Mouse (Mus musculus) embryo, embryonic 11.5 days (tissue): ENCODE data around the gene Nek7.

Experiments used
- DNase-seq: peaks from one replicate; pipeline ENCODE4 v3.0.0-alpha.2; 2012; ENCODE audit warnings: low read depth, low spot score

Nek7 gene

GRCm38 (mm10) chr1:138608336-138608735 is 11.6 kb downstream of the Nek7 start:
- DNase-seq: no peak

- no peak for DNase-seq
Observed at GRCm38 (mm10) chr1:138607862-138608261, 12.1 kb downstream of the Nek7 start.

GRCm38 (mm10) chr1:138606771-138607170 is 13.2 kb downstream of the Nek7 start:
- no peak for DNase-seq

DNA sequence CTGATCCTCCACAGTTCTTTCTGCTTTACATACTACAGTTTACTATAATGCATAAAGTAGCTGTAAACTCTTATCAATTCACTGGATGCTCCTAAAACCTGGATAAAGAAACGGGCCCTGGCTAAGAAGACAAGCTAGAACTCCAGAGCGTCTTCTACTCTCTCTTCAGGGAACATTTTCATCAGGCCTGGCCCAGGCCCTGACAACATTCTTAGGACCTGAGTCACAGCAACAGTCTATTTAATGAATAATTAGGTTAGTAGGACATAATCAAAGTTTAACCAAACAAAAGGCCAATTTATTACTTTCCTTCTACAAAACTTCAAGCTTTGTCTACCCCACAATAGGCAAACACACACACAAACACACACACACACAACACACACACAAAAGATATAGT is 15.2 kb downstream of the Nek7 start:
- no peak for DNase-seq

DNA sequence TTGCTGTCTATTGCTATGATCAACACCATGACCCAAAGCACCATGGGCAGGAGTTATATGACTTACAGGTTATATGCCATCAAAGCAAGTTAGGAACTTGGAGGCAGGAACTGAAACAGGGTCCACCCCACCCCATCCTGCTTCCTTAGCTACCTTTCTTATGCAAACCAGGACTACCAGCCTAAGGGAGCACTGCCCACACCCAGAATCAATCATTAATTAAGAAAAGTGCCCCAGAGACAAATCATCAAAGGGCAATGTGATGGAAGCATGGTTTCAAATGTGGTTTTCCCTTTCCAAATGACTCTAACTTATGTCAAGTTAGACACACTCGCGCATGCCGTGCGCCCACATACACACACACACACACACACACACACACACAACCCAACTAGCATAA is 16.0 kb downstream of the Nek7 start:
- no peak for DNase-seq

- no peak for DNase-seq
Observed at GRCm38 (mm10) chr1:138598087-138598486, 21.9 kb downstream of the Nek7 start.

DNA sequence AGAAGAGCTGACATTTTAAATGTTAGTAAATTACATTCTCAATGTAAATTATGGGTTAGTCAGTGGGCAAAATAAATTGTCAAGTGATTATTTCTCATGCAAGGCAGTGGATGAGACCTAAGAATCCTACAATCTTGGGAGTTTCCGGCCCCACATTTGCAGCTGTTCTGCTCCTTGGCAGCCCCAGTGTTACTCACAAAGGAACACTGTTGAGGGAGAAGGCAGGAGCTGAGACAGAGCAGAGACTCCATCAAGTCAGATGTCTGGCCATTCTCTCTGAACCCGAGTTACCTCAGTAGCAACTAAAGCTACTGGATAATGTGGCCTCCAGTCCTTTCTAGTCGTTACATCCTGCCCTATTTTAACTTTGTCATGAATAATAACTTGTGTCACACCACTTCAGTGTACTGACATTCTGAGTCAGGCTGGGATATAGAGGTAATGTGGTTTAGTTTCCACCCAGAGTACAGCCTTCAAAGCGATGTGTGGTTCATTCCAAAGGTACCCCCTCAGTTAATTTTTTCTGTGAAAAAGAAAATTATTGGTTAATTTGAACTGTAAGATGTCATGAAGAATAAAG is 23.7 kb downstream of the Nek7 start:
- DNase-seq: no peak

- no peak for DNase-seq
Observed at GRCm38 (mm10) chr1:138594910-138595309, 25.0 kb downstream of the Nek7 start.

DNA sequence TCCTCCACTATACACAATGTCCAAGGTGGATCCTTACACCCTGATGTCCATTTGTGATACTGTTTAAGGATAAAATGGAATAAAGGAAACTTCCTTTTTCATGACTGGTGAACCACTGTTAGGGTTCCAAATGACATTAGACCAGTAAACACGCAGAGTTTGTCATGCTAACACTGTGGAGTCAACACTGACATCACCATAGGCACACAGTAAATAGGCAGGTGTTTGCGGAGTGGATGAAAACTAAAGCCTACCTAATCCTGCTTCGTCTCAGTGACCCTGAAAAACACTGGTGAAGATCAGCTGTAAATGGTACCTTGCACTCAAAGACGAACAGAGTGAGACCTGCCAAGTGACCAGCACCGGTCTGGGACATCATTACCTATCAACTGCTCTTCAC is 26.0 kb downstream of the Nek7 start:
- DNase-seq: no peak

DNA sequence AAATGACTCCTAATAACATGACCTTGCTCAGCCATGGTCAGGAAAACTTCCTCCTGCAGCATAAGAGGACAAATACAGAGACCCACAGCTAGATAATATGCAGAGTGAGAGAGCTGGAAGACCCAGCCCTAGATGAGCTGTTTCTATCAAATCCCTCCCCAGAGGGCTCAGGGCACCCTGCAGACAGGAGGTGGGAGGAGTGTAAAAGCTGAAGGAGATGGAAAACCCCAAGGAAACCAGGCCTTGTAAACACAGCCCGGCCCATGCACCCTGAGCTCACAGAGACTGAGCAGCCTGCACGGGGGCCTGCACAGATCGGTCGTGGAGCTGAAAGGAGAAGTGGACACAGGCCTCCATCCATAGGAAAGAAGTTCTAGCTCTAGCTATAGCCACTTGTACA is 27.5 kb downstream of the Nek7 start:
- no peak for DNase-seq

GRCm38 (mm10) chr1:138590451-138591022 is 29.4 kb downstream of the Nek7 start:
- no peak for DNase-seq

- no peak for DNase-seq
Observed at GRCm38 (mm10) chr1:138589126-138589525, 30.8 kb downstream of the Nek7 start.

GRCm38 (mm10) chr1:138587812-138588211 is 32.1 kb downstream of the Nek7 start:
- no peak for DNase-seq

DNA sequence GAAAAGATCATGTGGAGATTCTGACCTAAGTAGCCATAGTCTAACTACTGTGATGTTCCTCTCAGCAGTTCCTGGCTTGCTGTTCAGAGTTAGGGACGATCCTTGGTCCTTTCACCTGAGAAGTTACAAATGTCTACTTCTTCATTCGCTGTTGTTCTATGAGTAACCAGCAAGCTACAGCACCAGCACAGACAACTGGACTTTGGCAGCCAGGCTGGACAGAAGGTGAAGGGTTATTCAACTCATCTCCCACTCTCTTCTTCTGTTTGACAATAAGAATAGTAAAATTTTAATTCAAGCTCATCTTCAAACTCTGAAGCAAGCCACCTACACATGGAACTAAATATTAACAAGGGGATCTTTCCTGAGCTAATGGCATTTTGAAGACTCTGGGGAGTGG is 33.0 kb downstream of the Nek7 start:
- no peak for DNase-seq

DNA sequence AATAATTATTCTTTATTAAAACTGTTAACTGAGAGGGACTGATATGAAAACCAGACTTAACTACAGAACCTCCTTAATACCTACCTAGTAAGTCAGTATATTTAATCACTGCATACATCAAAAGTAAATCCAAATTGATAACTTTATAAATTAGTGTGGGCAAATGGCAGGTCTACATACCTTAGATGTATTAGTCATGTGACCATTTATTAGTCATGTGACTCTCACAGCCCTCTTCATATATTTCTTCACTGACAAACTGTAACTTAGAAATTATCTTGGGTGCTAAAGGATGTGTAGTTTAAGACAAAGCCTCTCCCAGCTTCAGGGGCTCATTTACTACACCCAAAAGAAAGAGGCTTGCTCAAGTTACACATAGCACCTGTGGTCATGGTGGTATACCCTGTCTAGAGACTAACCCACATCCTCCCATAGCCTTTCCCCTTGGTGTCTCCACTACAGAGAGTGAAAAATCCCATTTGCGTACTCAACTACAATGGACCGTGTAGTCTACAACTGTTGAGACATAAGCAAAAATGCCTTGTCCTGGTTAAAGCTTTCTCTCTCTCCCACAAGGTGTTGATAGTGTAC is 35.4 kb downstream of the Nek7 start:
- no peak for DNase-seq

DNA sequence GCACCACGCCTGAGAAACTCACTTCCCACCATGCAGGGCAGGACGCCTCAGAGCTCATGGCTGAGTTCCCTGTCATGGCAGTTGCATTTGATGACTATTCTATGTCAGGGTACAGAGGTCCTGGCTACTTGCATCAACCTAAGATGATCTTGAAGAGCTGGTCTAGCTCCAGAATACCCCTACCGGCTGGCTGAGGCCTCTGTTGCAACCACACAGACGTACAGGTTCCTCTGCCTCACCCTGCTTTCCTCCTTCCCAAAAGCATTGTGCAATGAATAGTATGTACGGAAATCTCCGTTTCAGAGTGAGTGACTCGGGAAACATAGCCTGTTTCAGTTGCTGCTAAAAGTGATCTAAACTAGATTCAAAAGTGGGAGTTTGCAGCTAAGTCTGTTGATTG is 37.7 kb downstream of the Nek7 start:
- no peak for DNase-seq

DNA sequence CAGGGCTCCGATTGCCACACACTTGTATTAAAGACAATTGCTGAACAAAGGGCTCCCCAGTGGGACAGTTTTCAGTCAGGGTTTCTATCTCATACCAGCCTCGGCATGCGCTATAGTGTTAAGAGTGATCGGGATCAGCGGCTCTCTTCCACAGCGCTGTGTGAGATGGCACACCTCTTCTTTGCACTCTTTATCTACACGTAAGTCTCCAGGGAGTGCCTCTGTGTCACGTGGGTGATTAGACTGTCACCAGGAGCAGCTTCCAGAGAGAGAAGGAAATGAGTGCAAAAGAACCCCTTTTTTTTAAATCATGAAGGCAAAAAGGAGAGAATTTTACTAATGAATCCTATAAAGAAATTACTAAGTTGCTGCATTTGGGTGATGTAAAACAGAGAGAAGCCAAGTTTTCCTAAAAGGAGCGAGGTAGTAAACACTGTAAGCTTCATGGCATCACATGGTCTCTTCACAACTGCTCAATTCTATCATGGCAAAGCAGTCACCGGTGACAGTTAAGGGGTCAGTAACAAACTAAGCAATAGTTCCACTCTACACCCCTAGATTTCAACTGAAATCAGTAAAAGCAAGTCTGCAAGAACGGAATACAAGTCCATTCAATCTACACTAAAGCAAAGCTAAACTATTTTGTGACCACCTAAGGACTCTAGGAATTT is 40.0 kb downstream of the Nek7 start:
- DNase-seq: no peak

DNA sequence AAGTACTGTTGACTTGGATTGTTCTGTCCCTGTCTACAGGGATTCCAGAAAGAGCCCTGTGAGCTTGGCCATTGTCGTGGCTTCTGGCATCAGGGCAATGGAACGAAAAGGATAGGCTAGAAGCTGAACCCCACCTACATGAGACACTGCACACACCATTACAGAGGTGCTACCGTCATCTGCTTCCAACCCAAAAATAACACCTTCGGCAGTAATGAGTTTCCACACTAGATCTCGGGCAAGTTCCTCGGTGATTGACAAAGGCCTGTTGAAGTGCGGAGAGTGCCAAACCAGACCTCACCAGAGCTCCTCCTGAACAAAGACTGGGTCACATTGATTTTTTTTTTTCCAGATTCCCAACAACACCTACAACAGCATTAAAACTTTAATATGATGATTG is 40.7 kb downstream of the Nek7 start:
- no peak for DNase-seq

DNA sequence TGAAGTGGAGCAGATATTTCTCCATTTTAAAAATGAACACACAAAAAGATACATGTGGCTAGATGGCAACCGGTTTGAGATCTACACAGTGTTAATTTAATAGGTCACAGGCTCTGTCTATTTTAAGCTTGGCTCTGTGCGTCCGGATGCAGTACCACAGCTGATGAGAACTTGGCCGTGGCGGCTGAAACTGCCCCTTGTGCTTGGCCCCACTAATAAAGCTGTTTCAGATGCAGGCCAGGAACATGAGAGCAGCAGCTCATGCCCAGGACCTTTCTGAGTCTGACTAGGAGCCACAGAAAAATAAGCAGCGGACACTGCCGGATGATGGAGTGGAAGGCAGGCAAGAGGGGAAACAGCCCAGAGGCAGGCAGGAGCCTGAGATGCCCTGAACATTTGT is 43.1 kb downstream of the Nek7 start:
- DNase-seq: no peak

DNA sequence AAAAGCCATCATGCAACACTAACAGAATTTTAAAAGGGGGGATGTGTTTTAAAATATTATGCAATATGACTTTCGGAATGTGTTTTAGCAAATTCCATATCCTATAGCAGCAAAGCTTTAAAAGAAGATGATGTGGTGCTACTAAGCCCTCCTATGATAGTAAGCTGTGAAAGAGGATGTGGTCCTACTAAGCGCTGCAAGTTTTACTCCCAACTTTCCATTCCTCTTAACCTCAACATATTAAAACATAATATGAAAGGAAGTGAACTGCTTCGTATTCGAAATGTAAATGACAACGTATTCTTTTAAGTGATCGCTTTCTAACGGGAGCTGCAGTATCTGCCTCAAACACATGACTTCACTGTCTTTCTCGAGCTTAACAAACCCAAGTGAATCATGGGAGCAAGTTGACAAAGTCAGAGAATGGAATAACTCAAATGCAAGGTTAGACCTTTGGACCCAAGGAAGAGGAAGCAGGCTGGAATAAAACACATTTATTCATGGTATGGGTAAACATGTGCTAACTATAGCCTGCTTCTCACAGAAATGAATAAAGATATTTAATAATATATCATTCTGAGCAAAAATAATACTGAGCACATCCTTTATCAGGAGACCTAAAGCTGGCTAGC is 43.8 kb downstream of the Nek7 start:
- no peak for DNase-seq

DNA sequence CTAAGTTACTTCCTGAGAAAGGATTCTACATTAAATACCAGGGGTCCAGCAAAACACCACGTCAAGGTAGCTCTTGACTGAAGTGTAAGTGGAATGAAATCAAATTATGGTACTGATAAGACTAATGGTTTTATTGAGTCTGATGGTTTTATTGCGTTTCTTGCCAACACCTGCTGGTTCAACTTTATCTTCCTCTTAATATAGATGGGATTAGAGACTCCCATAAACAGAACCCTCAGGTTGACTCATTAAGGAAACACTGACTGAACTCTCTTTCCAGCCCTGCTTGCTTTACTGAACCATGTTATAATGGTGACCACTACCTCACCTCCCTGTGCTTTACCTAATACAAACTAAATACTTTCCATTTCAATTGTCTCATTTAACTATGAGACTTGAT is 44.3 kb downstream of the Nek7 start:
- no peak for DNase-seq

GRCm38 (mm10) chr1:138571565-138572361 is 48.2 kb downstream of the Nek7 start:
- no peak for DNase-seq
